Mouse (Mus musculus): ENCODE measurements around the gene U90926. TPM values are rescaled to one million over a fixed set of nuclear protein-coding genes. Genes with fewer than 3 reads are reported as not detected.

U90926 gene
- polyA plus RNA-seq, 1 experiment, result not detected

GRCm38 (mm10) chr5:92188881-92189483, 26.2 kb downstream of the U90926 start:
- no peak for TF ChIP-seq GATA1 (IDR thresholded peaks at IDR 0.05; ENCODE audit: low read length)

GRCm38 (mm10) chr5:92183071-92183830, 32.0 kb downstream of the U90926 start:
- no peak for TF ChIP-seq GATA1 (IDR thresholded peaks at IDR 0.05; ENCODE audit: low read length)

- TF ChIP-seq GATA1 (IDR thresholded peaks at IDR 0.05; ENCODE audit: low read length), result no peak
Measured at GRCm38 (mm10) chr5:92165976-92166375, 49.2 kb downstream of the U90926 start.

Other genes starting within 250 kb of the U90926 start
- not detected in 2 replicates for gene Odaph, start 227.9 kb downstream of the U90926 start, polyA plus RNA-seq (2012)
- gene Cdkl2, start 171.5 kb downstream of the U90926 start, polyA plus RNA-seq (2012), result 0.03 TPM in 2 replicates
- 13.9 and 16.0 TPM in 2 replicates for gene G3bp2, start 131.7 kb downstream of the U90926 start, polyA plus RNA-seq (2012)
- gene Uso1, start 77.5 kb downstream of the U90926 start, polyA plus RNA-seq (2012), result 7.5 and 36.1 TPM in 2 replicates
- 0.03 TPM in 1 of 2 replicates, not detected in the other for gene Ppef2, start 40.9 kb upstream of the U90926 start, polyA plus RNA-seq (2012)
- 5.0 and 5.2 TPM in 2 replicates for gene Naaa, start 62.8 kb upstream of the U90926 start, polyA plus RNA-seq (2012)
- 57.1 and 76.7 TPM in 2 replicates for gene Sdad1, start 95.1 kb upstream of the U90926 start, polyA plus RNA-seq (2012)
- gene Cxcl9, start 112.7 kb upstream of the U90926 start, polyA plus RNA-seq (2012), result not detected in 2 replicates
- not detected in 2 replicates for gene Art3, start 116.4 kb upstream of the U90926 start, polyA plus RNA-seq (2012)
- gene Cxcl10, start 133.5 kb upstream of the U90926 start, polyA plus RNA-seq (2012), result not detected in 2 replicates
- gene Nup54, start 219.8 kb upstream of the U90926 start, polyA plus RNA-seq (2012), result 20.2 and 39.4 TPM in 2 replicates

Measured in G1E-ER4 (cell line).